Mouse (Mus musculus) ovary, adult 18-20 months (tissue): ENCODE measurements around the gene Rbm34.
"Not testable (repeated sequence)": the region's sequence is repeated elsewhere in the genome, so short reads cannot be mapped to it uniquely, and the experiment has no call there.

Experiments used
- DNase-seq: peaks from one replicate; pipeline ENCODE4 v3.0.0; 2022; ENCODE audit warnings: low spot score, mixed read lengths

Rbm34 gene

GRCm38 (mm10) chr8:126919255-126919654 lies 51.6 kb downstream of the Rbm34 start:
- peak; percentile 72 for DNase-seq

GRCm38 (mm10) chr8:126918356-126918755 lies 52.5 kb downstream of the Rbm34 start:
- no peak for DNase-seq

GRCm38 (mm10) chr8:126917179-126917905 lies 53.5 kb downstream of the Rbm34 start:
- no peak for DNase-seq

GRCm38 (mm10) chr8:126916611-126917010 lies 54.3 kb downstream of the Rbm34 start:
- DNase-seq: no peak

- no peak for DNase-seq
Observed at GRCm38 (mm10) chr8:126914609-126915375, 56.1 kb downstream of the Rbm34 start.

- not testable (repeated sequence) for DNase-seq
Observed at GRCm38 (mm10) chr8:126914107-126914490, 56.8 kb downstream of the Rbm34 start.

GRCm38 (mm10) chr8:126913241-126914106 lies 57.4 kb downstream of the Rbm34 start:
- DNase-seq: no peak

- DNase-seq: no peak
Observed at GRCm38 (mm10) chr8:126909371-126909802, 61.5 kb downstream of the Rbm34 start.

- DNase-seq: no peak
Observed at GRCm38 (mm10) chr8:126908805-126909204, 62.1 kb downstream of the Rbm34 start.

GRCm38 (mm10) chr8:126907968-126908367 lies 62.9 kb downstream of the Rbm34 start:
- DNase-seq: no peak

GRCm38 (mm10) chr8:126907374-126907773 lies 63.5 kb downstream of the Rbm34 start:
- no peak for DNase-seq

GRCm38 (mm10) chr8:126905387-126905786 lies 65.5 kb downstream of the Rbm34 start:
- DNase-seq: no peak

- no peak for DNase-seq
Observed at GRCm38 (mm10) chr8:126903927-126904326, 66.9 kb downstream of the Rbm34 start.

GRCm38 (mm10) chr8:126903224-126903895 lies 67.5 kb downstream of the Rbm34 start:
- DNase-seq: no peak

- DNase-seq: no peak
Observed at GRCm38 (mm10) chr8:126901612-126902011, 69.3 kb downstream of the Rbm34 start.

- DNase-seq: no peak
Observed at GRCm38 (mm10) chr8:126901049-126901448, 69.8 kb downstream of the Rbm34 start.
